11 mouse cellular contexts compared by ENCODE assay signal in genomic region chr11:94717239-94717638, GRCm38 (mm10). TPM values are rescaled to one million over a fixed set of nuclear protein-coding genes. Genes with fewer than 3 reads are reported as not detected.
DNase-seq lines count a peak whose midpoint lies in the region; ATAC-seq and TF ChIP-seq lines count a peak whose summit lies in the region.
"Had no signal": no experiment of that assay in that cellular context is flagged by ENCODE, and none has a peak within 500 bp of the region (broad histone marks: within the 10 kb centered on the region; RNA-seq: fewer than 3 reads in every experiment).

No protein-coding gene starts in this region.

- H3K4me3 ChIP-seq in kidney, embryonic 14.5 days (ENCODE audit: low read length), result no peak overlapping the region
- no peak overlapping the region for H3K4me3 ChIP-seq in thymus, adult 2 months (ENCODE audit: control insufficient read depth, insufficient read depth, low read length)

- 0 out of 2 replicates have a peak overlapping the region, but pooled peaks have one; percentile 13 for H3K4me2 ChIP-seq in kidney, embryonic 14.5 days (replicated peaks; ENCODE audit: low read depth, low read length)

- DNase-seq in adrenal gland, adult 2 months, result peak; percentile 6
- no peak for DNase-seq in adrenal gland, adult 8-10 months
- DNase-seq in kidney, adult 9 months, result no peak
- peak; percentile 16 for DNase-seq in thymus, postnatal 4 days
- DNase-seq in thymus, adult 2 months, result no peak
- no peak for DNase-seq in right cerebral cortex, postnatal 14 days
- no peak for DNase-seq in cerebellum, adult 9-10 months

- H3K9me3 ChIP-seq in kidney, embryonic 14.5 days (ENCODE audit: control insufficient read depth, low read length), result no peaks in the 10 kb centered on the region

- peaks cover 8% of the 10 kb centered on the region; the same call in 1 of the 2 replicates for H3K4me1 ChIP-seq in kidney, embryonic 14.5 days (ENCODE audit: control insufficient read depth, insufficient read depth, low read length)
- peaks cover 17% of the 10 kb centered on the region for H3K4me1 ChIP-seq in thymus, adult 2 months (replicated peaks; ENCODE audit: control insufficient read depth, insufficient read depth, low read length)

- no peak for TF ChIP-seq CTCF in thymus, adult 2 months (IDR thresholded peaks at IDR 0.05; ENCODE audit: borderline replicate concordance, control insufficient read depth, extremely low read depth, insufficient read depth, low read length, poor library complexity)

- WGBS in kidney, embryonic 14.5 days, result 28% methylated on average over 11 of the region's 11 CpGs
- WGBS in thymus, adult 2 months, result 89% methylated on average over 11 of the region's 11 CpGs

- TF ChIP-seq POLR2A in thymus, adult 2 months (IDR thresholded peaks at IDR 0.05; ENCODE audit: control insufficient read depth, extremely low read depth, insufficient read depth, low read length, poor library complexity), result no peak

- no peaks in the 10 kb centered on the region for H3K36me3 ChIP-seq in kidney, embryonic 14.5 days (ENCODE audit: control insufficient read depth, insufficient read depth, low read length)
- H3K36me3 ChIP-seq in thymus, adult 2 months (ENCODE audit: control insufficient read depth, insufficient read depth, low read length), result no peaks in the 10 kb centered on the region

- ATAC-seq in kidney, embryonic 14.5 days (ENCODE audit: low FRiP score, low TSS enrichment), result no peak

- no peaks in the 10 kb centered on the region for H3K27me3 ChIP-seq in kidney, embryonic 14.5 days (ENCODE audit: control insufficient read depth, insufficient read depth, low read length)
- H3K27me3 ChIP-seq in thymus, adult 2 months (ENCODE audit: control insufficient read depth, insufficient read depth, low read length), result no peaks in the 10 kb centered on the region

- 0 out of 2 replicates have a peak overlapping the region, but pooled peaks have one; percentile 47 for H3K27ac ChIP-seq in kidney, embryonic 14.5 days (ENCODE audit: low read depth, low read length)
- H3K27ac ChIP-seq in thymus, adult 2 months (ENCODE audit: control insufficient read depth, insufficient read depth, low read length), result no peak overlapping the region

- H3K9ac ChIP-seq in kidney, embryonic 14.5 days (ENCODE audit: low read depth, low read length), result no peak overlapping the region

RNA-seq across cellular contexts. Expression of gene Gm11541, which starts 12.9 kb away (rescaled TPM):
- total RNA-seq in adrenal gland, adult 2 months (2021), result not detected
- polyA plus RNA-seq in adrenal gland, adult 2 months (2012; rRNA removed), result not detected in 2 replicates
- not detected for total RNA-seq in adrenal gland, adult 8-10 months (2022)
- polyA plus RNA-seq in kidney, embryonic 14.5 days (2014; fragmentation: Nextera tagmentation; extraction: Ambion mirVana), result 0.23 and 0.99 TPM in 2 replicates
- polyA plus RNA-seq in thymus, adult 2 months (2012; rRNA removed), result not detected in 2 replicates
- total RNA-seq: common myeloid progenitor, adult 5-6 weeks; hematopoietic stem cell, adult 5-6 weeks had no signal

RNA-seq across cellular contexts. Expression of gene Cdc34b, which starts 24.3 kb away (rescaled TPM):
- under 1 TPM; 0.31 to 0.40 TPM for total RNA-seq in adrenal gland, adult 2 months (2021)
- polyA plus RNA-seq in adrenal gland, adult 2 months (2012; rRNA removed), result 0.10 and 0.55 TPM in 2 replicates
- under 1 TPM in 2 of 4 experiments, not detected in 2; 0.41 to 0.56 TPM for total RNA-seq in adrenal gland, adult 8-10 months (2022)
- not detected in 2 replicates for polyA plus RNA-seq in kidney, embryonic 14.5 days (2014; fragmentation: Nextera tagmentation; extraction: Ambion mirVana)
- polyA plus RNA-seq in thymus, adult 2 months (2012; rRNA removed), result not detected in 2 replicates
- total RNA-seq: hematopoietic stem cell, adult 5-6 weeks had no signal
- polyA plus RNA-seq: stomach, embryonic 14.5 days had no signal

RNA-seq across cellular contexts. Expression of gene Xylt2, which starts 39.9 kb away (rescaled TPM):
- 10 to 100 TPM; 11.5 to 19.0 TPM for total RNA-seq in adrenal gland, adult 2 months (2021)
- polyA plus RNA-seq in adrenal gland, adult 2 months (2012; rRNA removed), result 51.7 and 60.4 TPM in 2 replicates
- total RNA-seq in adrenal gland, adult 8-10 months (2022), result 10 to 100 TPM; 13.4 to 24.5 (median 18.0) TPM
- polyA plus RNA-seq in kidney, embryonic 14.5 days (2014; fragmentation: Nextera tagmentation; extraction: Ambion mirVana), result 16.8 and 18.5 TPM in 2 replicates
- polyA plus RNA-seq in thymus, adult 2 months (2012; rRNA removed), result 81.9 and 95.3 TPM in 2 replicates

Comparison
In these comparisons a context has a peak if more than half of its experiments do, and no peak if none do; other contexts are left out.
1. DNase-seq: peak in adrenal gland, adult 2 months (single experiment) and thymus, postnatal 4 days (single experiment); none in adrenal gland, adult 8-10 months (single experiment), kidney, adult 9 months (single experiment), thymus, adult 2 months (single experiment), right cerebral cortex, postnatal 14 days (single experiment) and cerebellum, adult 9-10 months (single experiment).